Mouse (Mus musculus) intestine, postnatal 0 days (tissue): ENCODE measurements around the gene Kcnh1. TPM values are rescaled to one million over a fixed set of nuclear protein-coding genes. Genes with fewer than 3 reads are reported as not detected.

Experiments used
- ATAC-seq: fragments of 200-750 bp; cut with Nextera tagmentation; 2 replicates; pipeline ENCODE4 v1.8.0; 2017; ENCODE audit warnings: mild to moderate bottlenecking, moderate TSS enrichment, moderate library complexity
- H3K27ac ChIP-seq: fragments of 300-500 bp; sonication (generic); 2 replicates; pipeline ENCODE4 v1.5.1; 2014; ENCODE audit warnings: mild to moderate bottlenecking, low read depth, low read length, moderate library complexity
- H3K27me3 ChIP-seq: fragments of 300-500 bp; sonication (generic); replicated peaks from 2 replicates; pipeline ENCODE4 v1.6.1; 2014; ENCODE audit warnings: low read length, mixed read lengths; ENCODE audit not compliant: control insufficient read depth, insufficient read depth
- H3K36me3 ChIP-seq: fragments of 300-500 bp; sonication (generic); 2 replicates; pipeline ENCODE4 v1.6.1; 2014; ENCODE audit warnings: mild to moderate bottlenecking, moderate library complexity; ENCODE audit not compliant: control insufficient read depth, insufficient read depth
- H3K4me1 ChIP-seq: fragments of 300-500 bp; sonication (generic); replicated peaks from 2 replicates; pipeline ENCODE4 v1.6.1; 2014; ENCODE audit warnings: antibody characterized with exemption, low read length, mixed read lengths; ENCODE audit not compliant: control insufficient read depth, insufficient read depth
- H3K4me2 ChIP-seq: fragments of 300-500 bp; sonication (generic); replicated peaks from 2 replicates; pipeline ENCODE4 v1.6.1; 2014; ENCODE audit warnings: low read depth, mild to moderate bottlenecking, moderate library complexity
- H3K4me3 ChIP-seq: fragments of 300-500 bp; sonication (generic); 2 replicates; pipeline ENCODE4 v1.5.1; 2014; ENCODE audit warnings: low read depth, low read length
- H3K9ac ChIP-seq: fragments of 300-500 bp; sonication (generic); 2 replicates; pipeline ENCODE4 v1.6.1; 2014; ENCODE audit warnings: mild to moderate bottlenecking, low read depth, low read length
- H3K9me3 ChIP-seq: fragments of 300-500 bp; sonication (generic); 2 replicates; pipeline ENCODE4 v1.6.1; 2016; ENCODE audit warnings: mixed run types; ENCODE audit not compliant: control insufficient read depth
- CTCF ChIP-seq: sonication (generic); IDR thresholded peaks from 2 replicates; pipeline ENCODE4 v1.5.1; 2016; ENCODE audit warnings: low read depth, mild to moderate bottlenecking, control low read depth, antibody characterized with exemption, moderate library complexity
- WGBS: fragments of 180-500 bp; shearing (Covaris S2); extraction: QIAGEN DNeasy Blood & Tissue Kit; methylation state at CpG from one replicate; pipeline ENCODE4 v1.1.7; 2014; 5-methylcytosine and 5-hydroxymethylcytosine counted together
- polyA plus RNA-seq: library from polyadenylated mRNA; unstranded; fragments of >200 nt; fragmentation: Nextera tagmentation; extraction: Ambion mirVana; gene quantifications from 2 replicates; pipeline ENCODE4 v1.2.1, GENCODE M21; 2015

Gene Kcnh1
- polyA plus RNA-seq, 1 experiment from 2014 or later: 0.69 TPM

DNA sequence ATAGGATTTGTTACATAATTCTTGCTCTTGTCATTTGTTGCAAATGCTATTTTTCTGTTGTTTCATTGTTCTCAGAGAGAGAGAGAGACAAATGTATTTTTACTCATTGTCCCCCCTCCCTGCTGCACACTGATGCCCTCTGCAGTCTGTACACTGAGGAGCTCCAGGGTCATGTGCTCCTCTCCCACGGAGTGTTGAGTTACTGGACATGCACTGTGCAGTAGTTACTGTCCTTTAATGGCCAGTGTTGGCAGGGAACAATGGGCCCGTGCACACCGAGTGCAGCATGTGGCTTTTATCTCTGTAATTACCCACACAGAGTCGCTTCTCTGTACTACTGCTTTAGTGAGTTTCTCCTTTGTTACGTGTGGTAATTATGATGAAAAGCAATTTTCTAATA is 17.4 kb downstream of the Kcnh1 start:
- H3K9me3 ChIP-seq: no peaks in the 10 kb centered on the region
- H3K4me3 ChIP-seq: no peak overlapping the region
- no peaks in the 10 kb centered on the region for H3K27me3 ChIP-seq
- ATAC-seq: no peak
- H3K4me2 ChIP-seq: no peak overlapping the region
- no peak overlapping the region for H3K9ac ChIP-seq
- no peaks in the 10 kb centered on the region for H3K36me3 ChIP-seq
- WGBS: 57% methylated on average over 5 of the region's 5 CpGs
- H3K4me1 ChIP-seq: no peaks in the 10 kb centered on the region
- no peak for TF ChIP-seq CTCF
- no peak overlapping the region for H3K27ac ChIP-seq

- Histone ChIP-seq H3K9me3 (no peaks in the 10 kb centered on the region), H3K4me3 (no peak overlapping the region), H3K27ac (no peak overlapping the region), H3K4me1 (no peaks in the 10 kb centered on the region), H3K4me2 (no peak overlapping the region), H3K36me3 (no peaks in the 10 kb centered on the region), H3K9ac (no peak overlapping the region), H3K27me3 (no peaks in the 10 kb centered on the region)
- no peak for TF ChIP-seq CTCF
- no peak for ATAC-seq
- WGBS: 70% methylated on average over 2 of the region's 2 CpGs
Observed at GRCm38 (mm10) chr1:192212448-192212847, 21.9 kb downstream of the Kcnh1 start.

- no peaks in the 10 kb centered on the region for H3K9me3 ChIP-seq
- H3K27ac ChIP-seq: no peak overlapping the region
- H3K4me2 ChIP-seq: no peak overlapping the region
- no peaks in the 10 kb centered on the region for H3K36me3 ChIP-seq
- 92% methylated on average over 4 of the region's 4 CpGs for WGBS
- H3K4me3 ChIP-seq: no peak overlapping the region
- no peaks in the 10 kb centered on the region for H3K27me3 ChIP-seq
- H3K9ac ChIP-seq: no peak overlapping the region
- no peak for ATAC-seq
- TF ChIP-seq CTCF: no peak
- no peaks in the 10 kb centered on the region for H3K4me1 ChIP-seq
Observed at GRCm38 (mm10) chr1:192214666-192215065, 24.1 kb downstream of the Kcnh1 start.

DNA sequence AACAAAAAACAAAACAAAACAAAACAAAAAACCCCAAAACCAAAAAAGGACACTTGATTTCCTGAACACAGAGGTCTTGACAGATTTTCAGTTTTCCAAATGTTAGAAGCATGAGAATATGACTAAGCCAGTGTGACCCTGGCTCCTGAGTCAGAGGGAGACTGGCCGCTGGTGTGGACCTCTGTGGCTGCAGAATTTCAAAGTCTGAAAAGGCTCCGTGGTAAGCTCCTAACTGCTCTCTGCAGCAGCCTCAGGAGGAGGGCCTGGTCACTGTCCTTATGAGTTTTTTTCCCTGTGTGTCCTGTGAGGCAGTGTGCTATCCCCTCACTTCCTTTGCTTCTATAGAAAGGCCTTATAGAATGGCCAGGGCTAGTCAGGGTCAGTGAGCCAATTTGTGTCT is 29.6 kb downstream of the Kcnh1 start:
- Histone ChIP-seq H3K27me3 (no peaks in the 10 kb centered on the region), H3K4me3 (no peak overlapping the region), H3K4me2 (no peak overlapping the region), H3K9ac (no peak overlapping the region), H3K27ac (no peak overlapping the region), H3K4me1 (no peaks in the 10 kb centered on the region), H3K9me3 (no peaks in the 10 kb centered on the region), H3K36me3 (no peaks in the 10 kb centered on the region)
- 66% methylated on average over 2 of the region's 2 CpGs for WGBS
- no peak for TF ChIP-seq CTCF
- no peak for ATAC-seq

DNA sequence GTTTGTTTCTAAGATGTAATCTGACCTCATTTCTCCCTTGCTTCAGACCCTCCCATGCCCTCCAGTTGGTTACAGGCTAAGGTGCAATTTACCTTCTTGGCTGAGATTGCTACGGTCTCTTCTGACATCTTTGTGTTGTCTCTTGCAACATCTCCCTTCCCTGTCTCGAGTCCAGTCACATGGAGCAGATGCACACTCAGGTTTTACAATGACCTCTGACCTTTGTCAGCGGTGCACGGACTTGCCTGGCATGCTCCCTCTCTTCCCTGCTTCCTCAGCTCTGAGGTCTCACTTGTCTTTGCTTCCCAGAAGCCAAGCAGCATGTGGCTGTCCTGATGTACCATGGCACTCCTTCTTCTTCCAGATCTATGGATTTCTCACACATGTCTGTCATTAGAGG is 33.6 kb downstream of the Kcnh1 start:
- H3K4me2 ChIP-seq: no peak overlapping the region
- no peaks in the 10 kb centered on the region for H3K27me3 ChIP-seq
- no peaks in the 10 kb centered on the region for H3K4me1 ChIP-seq
- H3K9ac ChIP-seq: no peak overlapping the region
- no peak for TF ChIP-seq CTCF
- H3K36me3 ChIP-seq: no peaks in the 10 kb centered on the region
- 0 out of 2 replicates have a peak, but pooled peaks cover 9% of the 10 kb centered on the region for H3K9me3 ChIP-seq
- H3K4me3 ChIP-seq: no peak overlapping the region
- WGBS: 21% methylated on average over 4 of the region's 4 CpGs
- no peak overlapping the region for H3K27ac ChIP-seq
- ATAC-seq: no peak

- Histone ChIP-seq H3K4me2 (no peak overlapping the region), H3K27me3 (no peaks in the 10 kb centered on the region), H3K9ac (no peak overlapping the region), H3K36me3 (no peaks in the 10 kb centered on the region), H3K9me3 (0 out of 2 replicates have a peak, but pooled peaks cover 8% of the 10 kb centered on the region), H3K4me1 (no peaks in the 10 kb centered on the region), H3K27ac (no peak overlapping the region), H3K4me3 (no peak overlapping the region)
- WGBS: 70% methylated on average over 1 of the region's 1 CpGs
- ATAC-seq: no peak
- no peak for TF ChIP-seq CTCF
Observed at GRCm38 (mm10) chr1:192232696-192233095, 42.1 kb downstream of the Kcnh1 start.

- ATAC-seq: no peak
- H3K9ac ChIP-seq: no peak overlapping the region
- no peak overlapping the region for H3K27ac ChIP-seq
- no peaks in the 10 kb centered on the region for H3K4me1 ChIP-seq
- H3K9me3 ChIP-seq: no peaks in the 10 kb centered on the region
- no peaks in the 10 kb centered on the region for H3K36me3 ChIP-seq
- no peak for TF ChIP-seq CTCF
- no peaks in the 10 kb centered on the region for H3K27me3 ChIP-seq
- H3K4me2 ChIP-seq: no peak overlapping the region
- 83% methylated on average over 3 of the region's 3 CpGs for WGBS
- no peak overlapping the region for H3K4me3 ChIP-seq
Observed at GRCm38 (mm10) chr1:192246836-192247235, 56.3 kb downstream of the Kcnh1 start.
